Mouse (Mus musculus) right cerebral cortex, postnatal 4 days (tissue): ENCODE data around the gene Vamp1.

Experiments
- DNase-seq: peaks from one replicate; pipeline ENCODE4 v3.0.0-alpha.2; 2022

Vamp1 gene

GRCm38 (mm10) chr6:125215148-125215954 is at the start of gene Vamp1:
Gene Vamp1 (plus strand): TSS chr6:125215551.
- DNase-seq, result peak; percentile 80

GRCm38 (mm10) chr6:125166051-125166751 is 49.1 kb upstream of the Vamp1 start, which contains the start of gene Gapdh:
Gene Gapdh (minus strand): TSS chr6:125166467.
- DNase-seq, result no peak

GRCm38 (mm10) chr6:125166861-125167650 is 48.3 kb upstream of the Vamp1 start:
- peak; percentile 36 for DNase-seq

- no peak for DNase-seq
These were observed 47.3 kb upstream of the Vamp1 start for GRCm38 (mm10) chr6:125168086-125168485.

GRCm38 (mm10) chr6:125170194-125170593 is 45.2 kb upstream of the Vamp1 start:
- no peak for DNase-seq

GRCm38 (mm10) chr6:125172474-125172873 is 42.9 kb upstream of the Vamp1 start:
- no peak for DNase-seq

GRCm38 (mm10) chr6:125173256-125173655 is 42.1 kb upstream of the Vamp1 start:
- DNase-seq, result no peak

- no peak for DNase-seq
These were observed 39.9 kb upstream of the Vamp1 start for GRCm38 (mm10) chr6:125175469-125175868.

- no peak for DNase-seq
These were observed 35.8 kb upstream of the Vamp1 start for GRCm38 (mm10) chr6:125179601-125180000.

- no peak for DNase-seq
These were observed 33.2 kb upstream of the Vamp1 start for GRCm38 (mm10) chr6:125182133-125182532.

GRCm38 (mm10) chr6:125186203-125186602 is 29.1 kb upstream of the Vamp1 start:
- DNase-seq, result no peak

- no peak for DNase-seq
These were observed 24.5 kb upstream of the Vamp1 start for GRCm38 (mm10) chr6:125190816-125191215.

- DNase-seq, result peak; percentile 99
These were observed 23.9 kb upstream of the Vamp1 start, which contains the start of the genes Ncapd2 and Mrpl51 for GRCm38 (mm10) chr6:125191332-125192015. Gene Ncapd2 (minus strand): TSS chr6:125191701. Gene Mrpl51 (plus strand): TSS chr6:125191801.

GRCm38 (mm10) chr6:125192016-125192714 is 23.2 kb upstream of the Vamp1 start:
- peak; percentile 86 for DNase-seq

- no peak for DNase-seq
These were observed 22.5 kb upstream of the Vamp1 start for GRCm38 (mm10) chr6:125192841-125193240.

GRCm38 (mm10) chr6:125193390-125193789 is 22.0 kb upstream of the Vamp1 start:
- no peak for DNase-seq

- no peak for DNase-seq
These were observed 19.7 kb upstream of the Vamp1 start for GRCm38 (mm10) chr6:125195541-125196075.

- no peak for DNase-seq
These were observed 19.1 kb upstream of the Vamp1 start for GRCm38 (mm10) chr6:125196301-125196700.

- no peak for DNase-seq
These were observed 18.2 kb upstream of the Vamp1 start for GRCm38 (mm10) chr6:125197166-125197565.

GRCm38 (mm10) chr6:125210436-125210835 is 4.9 kb upstream of the Vamp1 start:
- DNase-seq, result no peak

- no peak for DNase-seq
These were observed 2.7 kb upstream of the Vamp1 start for GRCm38 (mm10) chr6:125212621-125213020.

GRCm38 (mm10) chr6:125213129-125213528 is 2.2 kb upstream of the Vamp1 start:
- no peak for DNase-seq
